Mouse (Mus musculus) embryonic facial prominence, embryonic 10.5 days (tissue): Measurements from ENCODE around the gene Ccz1. TPM values are rescaled to one million over a fixed set of nuclear protein-coding genes. Genes with fewer than 3 reads are reported as not detected.

Source experiments
- DNase-seq: peaks from one replicate; pipeline ENCODE4 v3.0.0-alpha.2; 2017; ENCODE audit warnings: low spot score
- H3K27ac ChIP-seq: fragments of 300-500 bp; sonication (generic); replicated peaks from 2 replicates; pipeline ENCODE4 v1.5.1; 2016; ENCODE audit warnings: mild to moderate bottlenecking
- H3K27me3 ChIP-seq: fragments of 300-500 bp; sonication (generic); replicated peaks from 2 replicates; pipeline ENCODE4 v1.6.1; 2016; ENCODE audit warnings: low read depth, mild to moderate bottlenecking; ENCODE audit not compliant: poor library complexity, severe bottlenecking
- H3K36me3 ChIP-seq: fragments of 300-500 bp; sonication (generic); replicated peaks from 2 replicates; pipeline ENCODE4 v1.6.1; 2016; ENCODE audit warnings: mild to moderate bottlenecking, moderate library complexity
- H3K4me1 ChIP-seq: fragments of 300-500 bp; sonication (generic); 2 replicates; pipeline ENCODE4 v1.6.1; 2016
- H3K4me3 ChIP-seq: fragments of 300-500 bp; sonication (generic); 2 replicates; pipeline ENCODE4 v1.5.1; 2016; ENCODE audit warnings: mild to moderate bottlenecking, moderate library complexity
- H3K9me3 ChIP-seq: fragments of 300-500 bp; sonication (generic); 2 replicates; pipeline ENCODE4 v1.6.1; 2016; ENCODE audit warnings: mild to moderate bottlenecking
- WGBS: fragments of 180-500 bp; shearing (Covaris S2); methylation state at CpG from one replicate; pipeline ENCODE4 v1.1.7; 2016; 5-methylcytosine and 5-hydroxymethylcytosine counted together
- polyA plus RNA-seq: library from polyadenylated mRNA; unstranded; fragments of >200 nt; fragmentation: Nextera tagmentation; extraction: Ambion mirVana; gene quantifications from 2 replicates; pipeline ENCODE4 v1.2.1, GENCODE M21; 2016

Gene Ccz1
- polyA plus RNA-seq, 1 experiment from 2014 or later = 91.4 TPM

DNA sequence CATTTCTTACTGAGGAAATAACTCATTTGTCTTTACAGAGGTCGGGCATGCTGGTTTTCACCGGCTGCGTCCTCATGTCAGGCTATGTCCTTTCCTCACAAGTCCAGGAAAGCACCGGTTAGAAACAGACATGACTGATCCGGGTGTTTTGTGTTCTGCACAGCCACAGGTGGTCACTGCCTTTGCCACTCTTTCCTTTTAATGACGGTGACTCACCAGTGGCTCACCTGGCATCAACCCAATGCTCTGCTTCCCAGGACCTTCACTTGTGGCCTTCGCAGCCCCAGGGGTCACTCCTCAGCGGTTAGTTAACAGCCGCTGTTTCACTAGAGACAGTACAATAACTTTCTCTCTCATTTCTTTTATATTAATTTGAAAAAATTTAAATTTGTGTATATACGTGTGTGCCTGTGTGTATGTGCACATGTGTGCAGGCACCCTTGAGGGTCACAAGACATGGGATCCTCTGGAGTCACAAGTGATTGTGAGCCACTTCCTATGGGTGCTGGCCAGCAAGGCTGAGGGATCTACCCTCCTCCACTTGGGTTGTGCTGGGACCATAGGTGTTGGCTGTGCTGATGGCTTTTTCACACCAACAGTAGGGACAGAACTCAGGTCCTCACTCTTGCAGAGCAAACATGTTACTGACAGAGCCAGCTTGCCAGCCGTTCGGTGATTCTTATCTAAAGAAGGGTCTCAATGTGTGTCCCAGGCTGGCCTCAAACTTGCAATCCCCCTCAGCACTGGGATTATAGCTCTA is 48.9 kb downstream of the Ccz1 start:
- no peak overlapping the region for H3K4me3 ChIP-seq
- no peaks in the 10 kb centered on the region for H3K9me3 ChIP-seq
- H3K4me1 ChIP-seq = no peaks in the 10 kb centered on the region
- H3K27me3 ChIP-seq = no peaks in the 10 kb centered on the region
- no peak overlapping the region for H3K27ac ChIP-seq
- H3K36me3 ChIP-seq = no peaks in the 10 kb centered on the region
- no peak for DNase-seq
- 91% methylated on average over 12 of the region's 12 CpGs for WGBS

DNA sequence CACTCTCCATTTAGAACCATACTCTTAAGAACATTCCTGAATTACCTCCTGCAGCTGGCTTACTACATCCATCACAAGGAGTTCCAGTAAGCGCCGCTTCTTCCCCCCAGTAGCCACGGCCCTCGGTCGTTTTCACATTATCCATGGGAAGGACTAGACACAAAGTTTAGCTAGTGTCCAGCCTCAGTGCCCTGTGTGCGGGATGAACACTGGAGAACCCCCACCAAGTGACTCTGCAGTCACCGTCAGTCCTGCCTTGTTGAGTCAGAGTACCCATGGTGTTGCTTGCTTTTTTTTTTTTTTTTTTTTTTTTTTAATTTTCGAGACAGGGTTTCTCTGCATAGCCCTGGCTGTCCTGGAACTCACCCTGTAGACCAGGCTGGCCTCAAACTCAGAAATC is 53.5 kb downstream of the Ccz1 start:
- Histone ChIP-seq H3K4me3 (no peak overlapping the region), H3K4me1 (no peaks in the 10 kb centered on the region), H3K27ac (no peak overlapping the region), H3K36me3 (no peaks in the 10 kb centered on the region), H3K27me3 (no peaks in the 10 kb centered on the region), H3K9me3 (peaks cover 3% of the 10 kb centered on the region)
- no peak for DNase-seq
- 84% methylated on average over 8 of the region's 8 CpGs for WGBS

DNA sequence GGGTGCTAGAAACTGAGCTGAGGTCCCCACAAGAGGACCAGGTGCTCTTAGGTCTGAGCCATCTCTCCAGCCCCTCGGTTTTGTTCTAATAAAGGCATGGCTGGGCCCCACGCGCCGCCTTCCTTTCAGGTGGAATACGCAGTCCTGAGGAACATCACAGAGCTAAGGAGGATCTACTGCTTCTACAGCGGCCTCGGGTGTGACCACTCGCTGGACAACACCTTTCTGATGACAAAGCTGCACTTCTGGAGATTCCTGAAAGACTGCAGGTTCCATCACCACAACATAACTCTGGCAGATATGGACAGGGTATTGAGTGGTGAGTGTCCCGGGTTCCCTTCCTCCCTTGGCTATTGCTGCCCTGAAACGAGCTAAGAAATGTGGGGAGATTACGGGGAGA is 55.1 kb downstream of the Ccz1 start:
- peaks cover 3% of the 10 kb centered on the region for H3K9me3 ChIP-seq
- no peaks in the 10 kb centered on the region for H3K27me3 ChIP-seq
- no peak overlapping the region for H3K27ac ChIP-seq
- no peak overlapping the region for H3K4me3 ChIP-seq
- WGBS = 95% methylated on average over 11 of the region's 11 CpGs
- no peaks in the 10 kb centered on the region for H3K4me1 ChIP-seq
- DNase-seq = no peak
- H3K36me3 ChIP-seq = no peaks in the 10 kb centered on the region

DNA sequence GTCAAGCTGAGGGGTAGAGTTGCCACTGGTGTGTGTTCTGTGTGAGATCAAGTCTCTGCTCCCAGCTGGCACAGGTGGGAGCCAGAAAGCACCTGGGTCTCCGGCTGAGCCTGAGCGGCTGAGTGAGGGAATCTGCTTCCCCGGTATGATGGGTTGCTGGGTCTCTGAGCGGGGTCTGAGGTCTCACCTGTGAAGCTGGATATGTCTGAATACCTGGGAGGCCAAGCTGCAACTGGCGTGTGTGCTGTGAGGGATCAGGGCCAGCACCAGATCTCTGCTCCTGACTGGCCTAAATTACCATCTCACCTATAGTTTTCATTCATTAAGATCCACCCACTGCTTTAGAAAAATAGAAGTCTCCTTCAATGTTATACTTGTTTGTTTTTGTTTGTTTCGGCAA is 57.6 kb downstream of the Ccz1 start:
- H3K27me3 ChIP-seq = no peaks in the 10 kb centered on the region
- peaks cover 3% of the 10 kb centered on the region for H3K9me3 ChIP-seq
- no peak overlapping the region for H3K4me3 ChIP-seq
- DNase-seq = no peak
- no peaks in the 10 kb centered on the region for H3K36me3 ChIP-seq
- no peaks in the 10 kb centered on the region for H3K4me1 ChIP-seq
- H3K27ac ChIP-seq = no peak overlapping the region
- WGBS = 91% methylated on average over 6 of the region's 6 CpGs

DNA sequence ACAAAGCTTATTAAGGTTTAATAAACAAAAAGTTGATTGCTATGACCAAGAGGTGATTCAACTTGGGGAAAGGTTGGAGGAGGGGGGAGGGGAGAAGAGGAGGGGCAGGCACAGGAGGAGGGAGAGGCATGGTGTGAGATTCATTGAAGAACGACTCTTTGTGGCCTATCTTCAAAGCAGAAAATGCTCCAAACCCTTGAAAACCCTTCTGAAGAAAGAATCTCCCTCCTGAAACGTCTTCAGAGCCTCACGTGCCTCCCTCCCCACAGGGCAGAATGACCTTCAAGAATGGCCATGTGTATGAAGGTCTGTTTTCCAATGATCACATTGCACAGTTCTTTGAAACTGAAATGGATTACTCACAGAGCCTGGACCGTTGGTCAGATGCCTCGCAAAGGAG is 64.7 kb downstream of the Ccz1 start:
- no peaks in the 10 kb centered on the region for H3K27me3 ChIP-seq
- DNase-seq = no peak

DNA sequence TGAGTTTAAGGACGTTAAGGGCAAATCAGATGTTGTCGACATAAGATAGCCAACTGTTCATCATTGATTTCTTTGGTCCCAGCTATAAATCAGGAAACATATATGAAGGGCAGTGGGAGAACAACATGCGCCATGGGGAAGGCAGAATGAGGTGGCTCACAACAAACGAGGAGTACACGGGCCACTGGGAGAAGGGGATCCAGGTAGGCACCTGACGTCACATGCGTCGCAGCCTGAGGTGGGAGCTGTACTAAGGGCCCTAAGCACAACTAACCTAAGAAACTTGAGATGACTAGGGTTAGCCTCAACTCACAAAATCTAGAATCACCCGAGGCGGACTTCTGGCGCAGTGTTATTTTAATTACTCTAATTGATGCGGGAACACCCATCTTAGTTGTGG is 66.3 kb downstream of the Ccz1 start:
- Histone ChIP-seq H3K4me1 (no peaks in the 10 kb centered on the region), H3K27me3 (no peaks in the 10 kb centered on the region), H3K9me3 (no peaks in the 10 kb centered on the region), H3K27ac (no peak overlapping the region), H3K4me3 (no peak overlapping the region), H3K36me3 (no peaks in the 10 kb centered on the region)
- no peak for DNase-seq
- WGBS = 89% methylated on average over 12 of the region's 12 CpGs

More for the DNA sequence above, 64.7 kb downstream of the Ccz1 start:
- Histone ChIP-seq H3K9me3 (no peaks in the 10 kb centered on the region), H3K36me3 (no peaks in the 10 kb centered on the region), H3K27ac (no peak overlapping the region), H3K4me3 (no peak overlapping the region), H3K4me1 (no peaks in the 10 kb centered on the region)
- 42% methylated on average over 5 of the region's 5 CpGs for WGBS

DNA sequence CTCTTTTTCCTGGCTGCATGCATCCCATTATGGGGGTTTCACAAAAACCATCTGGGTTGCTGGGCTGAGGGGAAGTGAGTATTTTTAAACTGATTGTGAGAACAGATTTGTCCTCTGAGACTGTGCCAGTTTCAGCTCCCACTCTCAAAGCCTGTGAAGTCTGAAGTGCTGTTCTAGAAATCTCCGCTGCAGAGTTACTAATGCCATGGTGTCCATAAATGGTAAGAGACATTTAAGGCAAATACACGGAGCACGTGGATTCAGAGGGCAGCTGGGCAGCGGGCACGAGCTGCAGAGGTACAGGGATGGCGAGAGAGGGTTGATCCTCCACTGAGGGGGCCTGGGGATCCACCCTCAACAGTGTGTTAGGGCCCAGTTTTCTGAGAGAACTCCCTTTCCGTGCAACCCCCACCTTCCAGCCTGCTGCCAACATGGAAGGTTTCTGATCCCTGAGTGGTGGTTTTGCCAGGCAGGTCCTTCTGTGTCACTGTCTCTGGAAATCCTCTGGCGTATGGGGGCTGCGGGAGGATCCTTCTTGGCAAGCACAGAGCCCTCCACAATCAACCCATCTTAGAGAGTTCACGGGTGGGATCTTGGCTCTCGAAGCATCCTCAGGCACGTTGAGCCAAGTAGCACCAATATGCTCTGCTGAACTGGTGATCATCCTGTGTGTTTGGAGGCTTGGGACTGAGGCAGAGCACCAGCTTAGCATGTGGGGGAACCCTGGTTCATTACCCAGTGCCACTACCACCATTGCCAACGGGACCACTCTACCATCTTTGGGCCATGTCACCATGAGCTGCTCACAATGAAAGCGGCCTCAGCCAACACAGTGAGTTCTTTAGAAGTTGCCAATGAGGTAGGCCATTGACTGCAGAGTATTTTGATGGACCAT is 71.2 kb downstream of the Ccz1 start:
- Histone ChIP-seq H3K27ac (no peak overlapping the region), H3K27me3 (no peaks in the 10 kb centered on the region)
- WGBS = 90% methylated on average over 14 of the region's 14 CpGs

DNA sequence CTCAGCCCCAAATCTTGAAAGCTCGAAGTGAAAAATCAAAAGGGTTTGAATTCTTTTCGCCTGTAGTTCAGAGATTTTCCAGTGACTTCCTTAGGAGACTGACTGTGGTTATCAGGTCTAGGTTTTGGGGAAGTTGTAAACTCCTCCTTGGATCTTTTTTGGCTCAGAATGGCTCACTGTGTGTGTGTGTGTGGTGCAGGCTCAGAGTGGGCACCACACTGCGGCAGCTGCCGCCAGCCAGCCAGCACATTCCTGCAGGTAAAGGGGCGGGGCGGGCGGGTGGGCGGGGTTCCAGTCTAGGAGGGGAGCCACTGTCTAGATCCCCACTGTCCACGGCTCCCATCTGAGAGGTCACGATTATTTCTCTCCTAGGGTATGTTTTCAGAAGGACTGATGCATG is 73.1 kb downstream of the Ccz1 start:
- H3K36me3 ChIP-seq = no peaks in the 10 kb centered on the region
- H3K27ac ChIP-seq = no peak overlapping the region
- WGBS = 15% methylated on average over 10 of the region's 10 CpGs
- no peak for DNase-seq
- peaks cover 3% of the 10 kb centered on the region; the same call in 1 of the 2 replicates for H3K4me1 ChIP-seq
- no peaks in the 10 kb centered on the region for H3K27me3 ChIP-seq
- H3K4me3 ChIP-seq = no peak overlapping the region
- no peaks in the 10 kb centered on the region for H3K9me3 ChIP-seq

More for the DNA sequence above, 71.2 kb downstream of the Ccz1 start:
- H3K4me3 ChIP-seq = no peak overlapping the region
- H3K4me1 ChIP-seq = peaks cover 3% of the 10 kb centered on the region; the same call in 1 of the 2 replicates
- H3K36me3 ChIP-seq = no peaks in the 10 kb centered on the region
- no peaks in the 10 kb centered on the region for H3K9me3 ChIP-seq
- no peak for DNase-seq

Other genes with a start within 250 kb of the Ccz1 start
- 47.8 and 48.7 TPM in 2 replicates for gene Eif2ak1, start 197.1 kb downstream of the Ccz1 start, polyA plus RNA-seq
- gene Ankrd61, start 117.2 kb downstream of the Ccz1 start, polyA plus RNA-seq = 0.21 and 0.37 TPM in 2 replicates
- 136 and 144 TPM in 2 replicates for gene Aimp2, start 105.0 kb downstream of the Ccz1 start, polyA plus RNA-seq
- 36.9 and 41.0 TPM in 2 replicates for gene Pms2, start 104.9 kb downstream of the Ccz1 start, polyA plus RNA-seq
- 0.85 and 1.0 TPM in 2 replicates for gene Gm42421, start 86.7 kb downstream of the Ccz1 start, polyA plus RNA-seq
- 0.44 and 1.2 TPM in 2 replicates for gene Rsph10b, start 81.8 kb downstream of the Ccz1 start, polyA plus RNA-seq
- not detected in 2 replicates for gene Ocm, start 11.8 kb upstream of the Ccz1 start, polyA plus RNA-seq
- 5.0 and 5.9 TPM in 2 replicates for gene Lmtk2, start 85.6 kb upstream of the Ccz1 start, polyA plus RNA-seq
- 0.16 and 0.35 TPM in 2 replicates for gene Bhlha15, start 175.4 kb upstream of the Ccz1 start, polyA plus RNA-seq
- 19.3 and 21.1 TPM in 2 replicates for gene Tecpr1, start 208.7 kb upstream of the Ccz1 start, polyA plus RNA-seq
- 119 and 124 TPM in 2 replicates for gene Bri3, start 229.6 kb upstream of the Ccz1 start, polyA plus RNA-seq